Mouse (Mus musculus): Measurements from ENCODE around the gene Mycbp2. TPM values are rescaled to one million over a fixed set of nuclear protein-coding genes. Genes with fewer than 3 reads are reported as not detected.

Gene Mycbp2
- polyA plus RNA-seq, 1 experiment from 2014 or later = 12.9 TPM

- Histone ChIP-seq H3K27ac (ENCODE audit: low read length) (0 out of 2 replicates have a peak overlapping the region, but pooled peaks have one; percentile 1), H3K36me3 (ENCODE audit: control insufficient read depth, insufficient read depth, low read length) (0 out of 2 replicates have a peak, but pooled peaks cover 10% of the 10 kb centered on the region), H3K4me3 (ENCODE audit: low read length) (no peak overlapping the region), H3K27me3 (replicated peaks; ENCODE audit: control insufficient read depth, insufficient read depth, low read length) (no peaks in the 10 kb centered on the region), H3K9me3 (ENCODE audit: control insufficient read depth, low read length) (no peaks in the 10 kb centered on the region), H3K4me2 (ENCODE audit: low read depth, low read length) (no peak overlapping the region), H3K4me1 (ENCODE audit: control insufficient read depth, insufficient read depth, low read length) (peaks cover 29% of the 10 kb centered on the region), H3K9ac (ENCODE audit: low read depth, low read length) (no peak overlapping the region)
- no peak for ATAC-seq
- WGBS = 69% methylated on average over 3 of the region's 3 CpGs
Observed at GRCm38 (mm10) chr14:103093236-103093635, 253.4 kb downstream of the Mycbp2 start.

- no peak; the same call in 1 of the 2 replicates for ATAC-seq
- H3K9me3 ChIP-seq (ENCODE audit: control insufficient read depth, low read length) = no peaks in the 10 kb centered on the region
- no peak overlapping the region for H3K27ac ChIP-seq (ENCODE audit: low read length)
- no peak overlapping the region for H3K4me3 ChIP-seq (ENCODE audit: low read length)
- no peak overlapping the region for H3K9ac ChIP-seq (ENCODE audit: low read depth, low read length)
- WGBS = 63% methylated on average over 6 of the region's 6 CpGs
- no peak overlapping the region for H3K4me2 ChIP-seq (ENCODE audit: low read depth, low read length)
- peaks cover 15% of the 10 kb centered on the region for H3K36me3 ChIP-seq (ENCODE audit: control insufficient read depth, insufficient read depth, low read length)
- no peaks in the 10 kb centered on the region for H3K27me3 ChIP-seq (replicated peaks; ENCODE audit: control insufficient read depth, insufficient read depth, low read length)
- peaks cover 13% of the 10 kb centered on the region for H3K4me1 ChIP-seq (ENCODE audit: control insufficient read depth, insufficient read depth, low read length)
Observed at GRCm38 (mm10) chr14:103088624-103089023, 258.0 kb downstream of the Mycbp2 start.

GRCm38 (mm10) chr14:103087846-103088245 lies 258.8 kb downstream of the Mycbp2 start:
- H3K36me3 ChIP-seq (ENCODE audit: control insufficient read depth, insufficient read depth, low read length) = peaks cover 18% of the 10 kb centered on the region
- no peaks in the 10 kb centered on the region for H3K27me3 ChIP-seq (replicated peaks; ENCODE audit: control insufficient read depth, insufficient read depth, low read length)
- 57% methylated on average over 5 of the region's 5 CpGs for WGBS
- H3K27ac ChIP-seq (ENCODE audit: low read length) = no peak overlapping the region
- H3K4me2 ChIP-seq (ENCODE audit: low read depth, low read length) = no peak overlapping the region
- H3K9ac ChIP-seq (ENCODE audit: low read depth, low read length) = no peak overlapping the region
- H3K4me3 ChIP-seq (ENCODE audit: low read length) = no peak overlapping the region
- peaks cover 10% of the 10 kb centered on the region for H3K4me1 ChIP-seq (ENCODE audit: control insufficient read depth, insufficient read depth, low read length)
- ATAC-seq = peak; percentile 24; the same call in 1 of the 2 replicates
- H3K9me3 ChIP-seq (ENCODE audit: control insufficient read depth, low read length) = no peaks in the 10 kb centered on the region

- Histone ChIP-seq H3K4me3 (ENCODE audit: low read length) (no peak overlapping the region), H3K36me3 (ENCODE audit: control insufficient read depth, insufficient read depth, low read length) (peaks cover 18% of the 10 kb centered on the region), H3K27ac (ENCODE audit: low read length) (no peak overlapping the region), H3K4me2 (ENCODE audit: low read depth, low read length) (no peak overlapping the region), H3K9ac (ENCODE audit: low read depth, low read length) (no peak overlapping the region), H3K27me3 (replicated peaks; ENCODE audit: control insufficient read depth, insufficient read depth, low read length) (no peaks in the 10 kb centered on the region), H3K9me3 (ENCODE audit: control insufficient read depth, low read length) (no peaks in the 10 kb centered on the region), H3K4me1 (ENCODE audit: control insufficient read depth, insufficient read depth, low read length) (peaks cover 6% of the 10 kb centered on the region)
- ATAC-seq = peak; percentile 74
- WGBS = 82% methylated on average over 4 of the region's 4 CpGs
Observed at GRCm38 (mm10) chr14:103086671-103087324, 259.8 kb downstream of the Mycbp2 start.

- no peak overlapping the region for H3K9ac ChIP-seq (ENCODE audit: low read depth, low read length)
- WGBS = 69% methylated on average over 1 of the region's 1 CpGs
- H3K27me3 ChIP-seq (replicated peaks; ENCODE audit: control insufficient read depth, insufficient read depth, low read length) = no peaks in the 10 kb centered on the region
- H3K36me3 ChIP-seq (ENCODE audit: control insufficient read depth, insufficient read depth, low read length) = peaks cover 18% of the 10 kb centered on the region
- H3K4me3 ChIP-seq (ENCODE audit: low read length) = no peak overlapping the region
- H3K4me1 ChIP-seq (ENCODE audit: control insufficient read depth, insufficient read depth, low read length) = peaks cover 2% of the 10 kb centered on the region; the same call in 1 of the 2 replicates
- H3K9me3 ChIP-seq (ENCODE audit: control insufficient read depth, low read length) = no peaks in the 10 kb centered on the region
- H3K4me2 ChIP-seq (ENCODE audit: low read depth, low read length) = no peak overlapping the region
- no peak overlapping the region for H3K27ac ChIP-seq (ENCODE audit: low read length)
- ATAC-seq = no peak
Observed at GRCm38 (mm10) chr14:103085840-103086533, 260.6 kb downstream of the Mycbp2 start.

GRCm38 (mm10) chr14:103079209-103079977 lies 267.2 kb downstream of the Mycbp2 start:
- ATAC-seq = peak; percentile 31; the same call in 1 of the 2 replicates
- Histone ChIP-seq H3K27me3 (replicated peaks; ENCODE audit: control insufficient read depth, insufficient read depth, low read length) (no peaks in the 10 kb centered on the region), H3K27ac (ENCODE audit: low read length) (no peak overlapping the region), H3K9me3 (ENCODE audit: control insufficient read depth, low read length) (no peaks in the 10 kb centered on the region), H3K4me3 (ENCODE audit: low read length) (no peak overlapping the region), H3K4me2 (ENCODE audit: low read depth, low read length) (no peak overlapping the region), H3K9ac (ENCODE audit: low read depth, low read length) (no peak overlapping the region), H3K4me1 (ENCODE audit: control insufficient read depth, insufficient read depth, low read length) (no peaks in the 10 kb centered on the region), H3K36me3 (ENCODE audit: control insufficient read depth, insufficient read depth, low read length) (peaks cover 12% of the 10 kb centered on the region; the same call in 1 of the 2 replicates)
- 71% methylated on average over 9 of the region's 9 CpGs for WGBS

GRCm38 (mm10) chr14:103078006-103078912 lies 268.4 kb downstream of the Mycbp2 start:
- WGBS = 85% methylated on average over 16 of the region's 16 CpGs
- no peaks in the 10 kb centered on the region for H3K4me1 ChIP-seq (ENCODE audit: control insufficient read depth, insufficient read depth, low read length)
- no peak for ATAC-seq

GRCm38 (mm10) chr14:103077272-103078005 lies 269.2 kb downstream of the Mycbp2 start:
- ATAC-seq = no peak
- Histone ChIP-seq H3K27ac (ENCODE audit: low read length) (no peak overlapping the region), H3K4me3 (ENCODE audit: low read length) (no peak overlapping the region)

More at GRCm38 (mm10) chr14:103078006-103078912, 268.4 kb downstream of the Mycbp2 start:
- no peak overlapping the region for H3K4me3 ChIP-seq (ENCODE audit: low read length)
- no peak overlapping the region for H3K9ac ChIP-seq (ENCODE audit: low read depth, low read length)
- no peaks in the 10 kb centered on the region for H3K27me3 ChIP-seq (replicated peaks; ENCODE audit: control insufficient read depth, insufficient read depth, low read length)
- no peak overlapping the region for H3K27ac ChIP-seq (ENCODE audit: low read length)
- H3K36me3 ChIP-seq (ENCODE audit: control insufficient read depth, insufficient read depth, low read length) = peaks cover 13% of the 10 kb centered on the region; the same call in 1 of the 2 replicates
- no peak overlapping the region for H3K4me2 ChIP-seq (ENCODE audit: low read depth, low read length)
- no peaks in the 10 kb centered on the region for H3K9me3 ChIP-seq (ENCODE audit: control insufficient read depth, low read length)

More at GRCm38 (mm10) chr14:103077272-103078005, 269.2 kb downstream of the Mycbp2 start:
- no peaks in the 10 kb centered on the region for H3K9me3 ChIP-seq (ENCODE audit: control insufficient read depth, low read length)
- no peaks in the 10 kb centered on the region for H3K27me3 ChIP-seq (replicated peaks; ENCODE audit: control insufficient read depth, insufficient read depth, low read length)
- WGBS = 90% methylated on average over 9 of the region's 9 CpGs
- no peak overlapping the region for H3K4me2 ChIP-seq (ENCODE audit: low read depth, low read length)
- no peaks in the 10 kb centered on the region for H3K4me1 ChIP-seq (ENCODE audit: control insufficient read depth, insufficient read depth, low read length)
- no peak overlapping the region for H3K9ac ChIP-seq (ENCODE audit: low read depth, low read length)
- H3K36me3 ChIP-seq (ENCODE audit: control insufficient read depth, insufficient read depth, low read length) = peaks cover 11% of the 10 kb centered on the region; the same call in 1 of the 2 replicates
